Mouse (Mus musculus): ENCODE measurements around the gene Fam214b. TPM values are rescaled to one million over a fixed set of nuclear protein-coding genes. Genes with fewer than 3 reads are reported as not detected.

Gene Fam214b
- polyA plus RNA-seq, 1 experiment from 2014 or later, result 20.8 TPM

DNA sequence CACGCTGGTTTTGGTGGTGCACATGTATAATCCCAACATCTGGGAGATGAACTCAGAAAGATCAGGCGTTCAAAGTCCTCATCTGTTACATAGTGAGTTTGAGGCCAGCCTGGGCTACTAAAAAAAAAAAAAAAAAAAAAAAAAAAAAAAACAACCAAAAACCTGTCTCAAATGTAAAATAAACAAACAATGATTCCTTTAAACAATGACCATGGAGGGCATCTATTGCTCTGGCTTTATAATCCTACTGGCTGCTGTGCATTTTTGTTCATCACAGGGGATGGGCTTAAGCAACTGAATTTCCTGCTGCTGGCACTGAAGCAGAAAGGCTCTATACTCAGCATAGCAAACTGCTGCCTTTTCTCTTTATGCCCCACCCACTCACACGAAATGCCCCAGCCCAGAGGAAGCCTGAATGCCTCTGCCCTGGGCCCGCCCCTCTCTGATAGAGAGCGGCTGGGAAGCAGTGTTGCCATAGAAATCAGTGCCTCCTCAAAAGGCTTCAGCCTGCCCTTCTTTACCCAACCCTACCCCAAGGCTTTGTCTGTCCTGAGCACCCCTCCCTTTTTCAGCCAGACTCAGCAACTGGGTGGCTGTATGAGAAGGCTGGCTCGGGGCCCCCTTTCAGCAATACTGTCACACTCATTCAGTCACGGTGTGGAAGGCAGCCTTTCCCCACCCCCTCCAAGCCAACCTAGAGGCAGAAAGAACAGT is 2.2 kb downstream of the Fam214b start:
- H3K9ac ChIP-seq (ENCODE audit: low read depth, low read length), result peak overlapping the region; percentile 49; the same call in 1 of the 2 replicates
- no peaks in the 10 kb centered on the region for H3K9me3 ChIP-seq (ENCODE audit: control insufficient read depth, low read length)
- 13% methylated on average over 7 of the region's 7 CpGs for WGBS
- H3K27ac ChIP-seq (ENCODE audit: low read depth, low read length), result peak overlapping the region; percentile 87
- peak overlapping the region; percentile 45 for H3K4me2 ChIP-seq (replicated peaks; ENCODE audit: low read depth, low read length)
- H3K36me3 ChIP-seq (ENCODE audit: control insufficient read depth, insufficient read depth, low read length), result no peaks in the 10 kb centered on the region
- DNase-seq (ENCODE audit: low spot score) (peak; percentile 87), ATAC-seq (ENCODE audit: low FRiP score) (peak; percentile 77)
- H3K4me3 ChIP-seq (ENCODE audit: low read depth, low read length), result peak overlapping the region; percentile 49
- no peaks in the 10 kb centered on the region for H3K27me3 ChIP-seq (ENCODE audit: control insufficient read depth, insufficient read depth, low read length)
- peaks cover 5% of the 10 kb centered on the region; the same call in 1 of the 2 replicates for H3K4me1 ChIP-seq (replicated peaks; ENCODE audit: control insufficient read depth, insufficient read depth, low read length)

DNA sequence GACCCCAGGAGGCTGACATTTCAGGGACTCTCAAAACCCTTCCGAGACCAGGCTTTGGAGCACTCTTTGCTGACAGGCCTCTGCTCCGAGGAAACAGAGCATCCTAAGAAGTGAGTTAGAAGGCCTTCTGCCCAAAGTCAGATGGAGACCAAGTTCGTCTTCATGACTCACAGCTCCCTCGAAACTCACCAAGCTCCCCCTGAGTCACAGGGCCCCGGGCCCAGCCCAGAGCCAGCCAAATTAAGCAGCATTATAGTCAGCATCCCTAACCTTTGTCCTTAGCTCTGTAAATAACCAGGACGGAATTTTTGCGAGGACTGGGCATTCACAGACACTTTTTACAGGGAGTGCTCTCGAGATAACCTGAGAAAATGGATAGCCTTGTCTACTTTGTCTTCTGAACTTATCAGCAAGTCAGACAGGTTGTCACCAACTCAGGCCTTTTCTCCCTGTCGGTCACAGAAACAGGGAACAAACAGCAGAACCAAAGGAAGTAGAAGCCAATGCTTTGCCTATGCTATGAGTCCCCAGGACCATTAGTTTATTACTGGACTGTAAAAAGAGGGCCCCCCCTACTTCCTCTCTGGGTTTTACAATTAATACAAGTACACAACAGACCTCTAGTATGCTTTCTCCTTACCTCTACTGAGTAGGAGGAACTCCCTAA is 5.0 kb downstream of the Fam214b start:
- no peak overlapping the region for H3K4me3 ChIP-seq (ENCODE audit: low read depth, low read length)
- H3K4me1 ChIP-seq (replicated peaks; ENCODE audit: control insufficient read depth, insufficient read depth, low read length), result peaks cover 5% of the 10 kb centered on the region; the same call in 1 of the 2 replicates
- peaks cover 7% of the 10 kb centered on the region for H3K36me3 ChIP-seq (ENCODE audit: control insufficient read depth, insufficient read depth, low read length)
- H3K27me3 ChIP-seq (ENCODE audit: control insufficient read depth, insufficient read depth, low read length), result no peaks in the 10 kb centered on the region
- DNase-seq (ENCODE audit: low spot score) (no peak), ATAC-seq (ENCODE audit: low FRiP score) (no peak)
- 0 out of 2 replicates have a peak overlapping the region, but pooled peaks have one; percentile 37 for H3K27ac ChIP-seq (ENCODE audit: low read depth, low read length)
- H3K4me2 ChIP-seq (replicated peaks; ENCODE audit: low read depth, low read length), result no peak overlapping the region
- H3K9me3 ChIP-seq (ENCODE audit: control insufficient read depth, low read length), result no peaks in the 10 kb centered on the region
- WGBS, result 69% methylated on average over 9 of the region's 9 CpGs
- H3K9ac ChIP-seq (ENCODE audit: low read depth, low read length), result no peak overlapping the region

DNA sequence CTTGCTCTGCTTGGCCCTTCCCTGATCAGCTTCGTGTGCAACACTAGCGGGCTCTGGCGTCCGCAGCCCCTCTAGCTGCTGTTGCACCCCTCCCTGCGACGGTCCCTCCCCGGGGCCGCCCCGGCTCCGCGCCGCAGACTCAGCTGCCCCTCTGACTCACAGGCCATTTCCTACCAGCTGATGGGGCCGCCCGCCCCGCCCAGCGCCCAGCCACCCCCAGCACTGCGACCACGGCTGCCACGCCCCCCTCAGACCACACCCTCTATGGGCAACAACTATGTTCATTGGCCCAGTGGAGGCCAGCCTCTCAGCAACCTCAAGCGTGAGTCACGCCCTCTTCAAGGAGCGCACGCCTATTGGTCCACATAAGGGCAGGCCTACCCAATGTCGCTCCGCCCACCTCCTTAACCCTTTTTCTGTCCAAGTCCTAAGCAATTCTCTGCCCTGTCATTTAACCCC is 5.9 kb downstream of the Fam214b start:
- peak overlapping the region; percentile 57 for H3K4me3 ChIP-seq (ENCODE audit: low read depth, low read length)
- H3K27me3 ChIP-seq (ENCODE audit: control insufficient read depth, insufficient read depth, low read length), result no peaks in the 10 kb centered on the region
- peak overlapping the region; percentile 55 for H3K9ac ChIP-seq (ENCODE audit: low read depth, low read length)
- peak overlapping the region; percentile 72 for H3K27ac ChIP-seq (ENCODE audit: low read depth, low read length)
- ATAC-seq (ENCODE audit: low FRiP score) (peak; percentile 92), DNase-seq (ENCODE audit: low spot score) (peak; percentile 94)
- H3K4me1 ChIP-seq (replicated peaks; ENCODE audit: control insufficient read depth, insufficient read depth, low read length), result peaks cover 5% of the 10 kb centered on the region; the same call in 1 of the 2 replicates
- H3K4me2 ChIP-seq (replicated peaks; ENCODE audit: low read depth, low read length), result peak overlapping the region; percentile 64
- H3K36me3 ChIP-seq (ENCODE audit: control insufficient read depth, insufficient read depth, low read length), result peaks cover 7% of the 10 kb centered on the region
- under 1% methylated on average over 25 of the region's 25 CpGs for WGBS
- no peaks in the 10 kb centered on the region for H3K9me3 ChIP-seq (ENCODE audit: control insufficient read depth, low read length)

DNA sequence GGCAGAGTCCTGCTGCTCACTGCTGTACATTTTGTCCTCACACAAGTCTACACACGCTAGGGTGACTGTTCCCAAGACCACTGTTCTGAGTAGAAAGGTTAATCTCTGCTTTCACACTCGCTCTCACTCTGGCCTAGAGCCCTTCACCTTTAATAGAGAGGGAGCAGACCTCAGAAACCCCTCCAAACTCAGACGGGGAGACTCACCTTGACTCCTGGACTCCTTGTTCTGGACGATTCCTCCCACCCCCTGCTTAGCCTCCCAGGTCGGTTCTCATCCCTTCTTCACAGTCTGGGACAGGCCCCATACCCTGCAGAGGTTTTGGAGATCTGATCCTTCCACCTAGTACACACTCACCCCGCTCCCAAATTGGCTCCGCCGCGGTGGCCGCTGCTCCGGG is 6.4 kb downstream of the Fam214b start:
- H3K9ac ChIP-seq (ENCODE audit: low read depth, low read length), result peak overlapping the region; percentile 55
- H3K4me3 ChIP-seq (ENCODE audit: low read depth, low read length), result peak overlapping the region; percentile 57
- DNase-seq (ENCODE audit: low spot score) (no peak), ATAC-seq (ENCODE audit: low FRiP score) (no peak; the same call in 1 of the 2 replicates)
- peak overlapping the region; percentile 72 for H3K27ac ChIP-seq (ENCODE audit: low read depth, low read length)
- H3K36me3 ChIP-seq (ENCODE audit: control insufficient read depth, insufficient read depth, low read length), result peaks cover 7% of the 10 kb centered on the region
- no peaks in the 10 kb centered on the region for H3K27me3 ChIP-seq (ENCODE audit: control insufficient read depth, insufficient read depth, low read length)
- 4% methylated on average over 11 of the region's 11 CpGs for WGBS
- peaks cover 5% of the 10 kb centered on the region; the same call in 1 of the 2 replicates for H3K4me1 ChIP-seq (replicated peaks; ENCODE audit: control insufficient read depth, insufficient read depth, low read length)
- peak overlapping the region; percentile 64 for H3K4me2 ChIP-seq (replicated peaks; ENCODE audit: low read depth, low read length)
- no peaks in the 10 kb centered on the region for H3K9me3 ChIP-seq (ENCODE audit: control insufficient read depth, low read length)

DNA sequence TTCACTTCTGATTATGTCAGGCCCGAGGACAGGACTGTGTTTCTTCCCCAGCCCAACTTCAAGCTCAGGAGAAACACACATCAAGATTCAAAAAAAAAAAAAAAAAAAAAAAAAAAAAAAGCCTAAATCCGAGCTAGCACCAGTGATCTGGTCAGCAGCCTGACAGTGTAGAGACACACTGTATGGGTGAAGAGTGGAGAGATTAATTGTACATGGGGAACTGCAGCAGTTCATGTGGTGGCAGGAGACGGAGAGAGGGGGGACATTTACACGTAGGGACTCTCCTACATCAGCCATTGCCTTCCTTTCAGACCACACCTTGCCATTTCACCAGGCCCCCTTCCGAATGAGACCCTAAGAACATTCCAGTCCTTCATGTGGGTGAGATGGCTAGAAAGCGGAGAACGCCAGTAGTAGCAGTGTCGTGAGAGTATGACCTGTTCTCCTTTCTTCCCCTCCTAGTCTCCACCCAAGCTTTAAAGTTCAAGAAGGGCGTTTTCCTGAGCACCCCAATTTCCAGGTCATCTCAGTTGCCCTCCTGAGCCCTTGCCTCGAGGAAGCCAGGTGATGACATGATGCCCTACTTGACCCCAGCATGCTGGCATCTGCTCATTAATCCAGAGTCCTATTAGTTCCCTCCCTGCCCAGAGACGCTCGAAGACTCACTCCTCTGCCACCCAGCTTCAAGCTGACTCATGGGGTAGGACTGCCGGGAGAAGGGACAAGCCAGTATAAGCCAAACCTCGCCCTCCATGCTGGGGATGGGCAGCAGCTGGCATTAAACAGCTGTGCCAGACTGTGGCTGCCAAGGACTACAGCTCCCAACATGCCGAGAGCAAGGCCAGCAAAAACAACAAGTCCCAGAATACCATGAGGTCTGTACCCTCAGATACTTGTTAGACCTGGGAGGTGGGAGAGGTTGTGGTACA is 7.2 kb downstream of the Fam214b start:
- peak overlapping the region; percentile 64 for H3K4me2 ChIP-seq (replicated peaks; ENCODE audit: low read depth, low read length)
- 63% methylated on average over 15 of the region's 15 CpGs for WGBS
- no peaks in the 10 kb centered on the region for H3K27me3 ChIP-seq (ENCODE audit: control insufficient read depth, insufficient read depth, low read length)
- peaks cover 7% of the 10 kb centered on the region for H3K36me3 ChIP-seq (ENCODE audit: control insufficient read depth, insufficient read depth, low read length)
- H3K9me3 ChIP-seq (ENCODE audit: control insufficient read depth, low read length), result no peaks in the 10 kb centered on the region
- ATAC-seq (ENCODE audit: low FRiP score) (no peak), DNase-seq (ENCODE audit: low spot score) (no peak)
- H3K9ac ChIP-seq (ENCODE audit: low read depth, low read length), result peak overlapping the region; percentile 55; the same call in 1 of the 2 replicates
- H3K27ac ChIP-seq (ENCODE audit: low read depth, low read length), result no peak overlapping the region
- peaks cover 5% of the 10 kb centered on the region; the same call in 1 of the 2 replicates for H3K4me1 ChIP-seq (replicated peaks; ENCODE audit: control insufficient read depth, insufficient read depth, low read length)
- H3K4me3 ChIP-seq (ENCODE audit: low read depth, low read length), result peak overlapping the region; percentile 57

DNA sequence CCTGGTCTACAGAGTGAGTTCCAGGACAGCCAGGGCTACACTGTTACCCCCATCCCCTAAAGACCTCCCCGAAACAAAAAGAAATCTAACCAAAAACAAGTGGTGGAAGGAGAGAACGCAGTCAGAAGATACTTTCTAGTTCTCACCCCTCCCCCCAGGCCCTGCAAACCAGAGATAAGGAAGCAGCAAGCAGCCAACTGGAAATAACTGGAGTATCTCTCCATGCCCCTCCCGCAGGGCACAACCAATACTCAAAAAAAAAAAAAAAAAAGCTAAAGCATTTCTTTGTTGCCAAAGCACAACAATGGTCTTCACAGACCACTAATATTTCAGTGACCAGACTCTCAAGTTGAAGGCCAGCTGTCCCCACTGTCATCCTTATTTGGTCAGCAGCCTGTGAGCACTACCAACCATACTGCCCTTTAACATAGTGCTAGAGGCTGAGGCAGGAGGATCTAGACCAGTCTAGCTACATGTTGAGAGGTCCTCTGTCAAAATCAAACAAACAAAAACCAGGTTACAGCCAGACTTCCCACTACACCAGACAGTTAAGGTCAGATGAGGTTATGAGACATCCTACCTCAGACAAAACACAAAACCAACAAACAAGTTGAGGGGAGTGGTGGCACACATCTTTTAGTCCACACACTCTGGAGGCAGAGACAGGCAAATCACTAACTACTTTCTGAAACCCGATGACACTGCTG is 8.0 kb downstream of the Fam214b start:
- peaks cover 2% of the 10 kb centered on the region; the same call in 1 of the 2 replicates for H3K4me1 ChIP-seq (replicated peaks; ENCODE audit: control insufficient read depth, insufficient read depth, low read length)
- H3K4me2 ChIP-seq (replicated peaks; ENCODE audit: low read depth, low read length), result no peak overlapping the region
- H3K9me3 ChIP-seq (ENCODE audit: control insufficient read depth, low read length), result no peaks in the 10 kb centered on the region
- no peak overlapping the region for H3K9ac ChIP-seq (ENCODE audit: low read depth, low read length)
- DNase-seq (ENCODE audit: low spot score) (no peak), ATAC-seq (ENCODE audit: low FRiP score) (no peak)
- H3K27ac ChIP-seq (ENCODE audit: low read depth, low read length), result no peak overlapping the region
- no peaks in the 10 kb centered on the region for H3K27me3 ChIP-seq (ENCODE audit: control insufficient read depth, insufficient read depth, low read length)
- H3K4me3 ChIP-seq (ENCODE audit: low read depth, low read length), result no peak overlapping the region
- H3K36me3 ChIP-seq (ENCODE audit: control insufficient read depth, insufficient read depth, low read length), result peaks cover 10% of the 10 kb centered on the region
- WGBS, result 72% methylated on average over 4 of the region's 4 CpGs

DNA sequence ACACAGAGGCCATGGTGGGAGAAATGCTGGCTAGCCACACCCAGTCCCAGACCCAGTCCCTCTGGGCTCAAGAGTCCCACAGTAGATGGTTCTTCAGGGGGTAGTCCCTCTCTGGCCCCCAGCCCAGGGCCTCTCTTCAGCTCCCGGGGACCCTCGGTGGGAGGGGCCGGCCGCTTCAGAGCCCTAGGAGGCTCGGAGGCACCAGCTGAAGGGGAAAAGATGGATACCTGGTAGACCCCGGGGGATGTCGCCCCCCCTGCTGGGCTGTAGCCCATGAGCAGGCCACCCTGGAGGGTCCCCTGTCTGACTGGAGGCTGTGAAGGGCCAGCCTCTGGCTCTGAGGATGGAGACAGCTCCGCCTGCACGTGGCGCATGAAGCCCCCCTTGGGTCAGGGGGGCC is 9.7 kb downstream of the Fam214b start:
- Histone ChIP-seq H3K27me3 (ENCODE audit: control insufficient read depth, insufficient read depth, low read length) (no peaks in the 10 kb centered on the region), H3K36me3 (ENCODE audit: control insufficient read depth, insufficient read depth, low read length) (peaks cover 10% of the 10 kb centered on the region), H3K4me2 (replicated peaks; ENCODE audit: low read depth, low read length) (no peak overlapping the region), H3K4me1 (replicated peaks; ENCODE audit: control insufficient read depth, insufficient read depth, low read length) (peaks cover 2% of the 10 kb centered on the region; the same call in 1 of the 2 replicates), H3K9me3 (ENCODE audit: control insufficient read depth, low read length) (no peaks in the 10 kb centered on the region), H3K9ac (ENCODE audit: low read depth, low read length) (no peak overlapping the region), H3K4me3 (ENCODE audit: low read depth, low read length) (no peak overlapping the region), H3K27ac (ENCODE audit: low read depth, low read length) (no peak overlapping the region)
- 89% methylated on average over 10 of the region's 10 CpGs for WGBS
- DNase-seq (ENCODE audit: low spot score) (no peak), ATAC-seq (ENCODE audit: low FRiP score) (no peak)

DNA sequence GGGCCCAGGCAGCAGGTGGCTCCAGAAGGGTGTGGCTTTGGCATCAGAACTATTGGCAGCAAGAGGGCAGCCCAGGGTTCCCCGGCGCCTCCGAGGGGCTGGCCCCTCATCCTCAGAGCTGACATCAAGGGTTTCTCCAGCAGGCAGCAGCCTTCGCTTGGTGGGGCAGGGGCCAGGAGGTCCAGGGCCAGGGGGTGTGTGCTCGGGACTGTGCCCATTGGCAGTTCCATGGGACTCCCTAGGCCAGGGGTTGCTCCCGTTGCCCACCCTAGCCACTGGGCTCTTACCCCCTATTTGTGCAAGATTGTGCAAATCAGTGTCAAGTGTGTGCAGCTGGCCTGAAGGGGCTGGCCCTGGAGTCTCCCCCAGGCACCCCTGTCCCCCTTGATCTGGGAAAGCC is 10.2 kb downstream of the Fam214b start:
- Histone ChIP-seq H3K9me3 (ENCODE audit: control insufficient read depth, low read length) (no peaks in the 10 kb centered on the region), H3K4me2 (replicated peaks; ENCODE audit: low read depth, low read length) (no peak overlapping the region), H3K4me3 (ENCODE audit: low read depth, low read length) (no peak overlapping the region), H3K27ac (ENCODE audit: low read depth, low read length) (no peak overlapping the region), H3K4me1 (replicated peaks; ENCODE audit: control insufficient read depth, insufficient read depth, low read length) (peaks cover 2% of the 10 kb centered on the region; the same call in 1 of the 2 replicates), H3K9ac (ENCODE audit: low read depth, low read length) (no peak overlapping the region), H3K27me3 (ENCODE audit: control insufficient read depth, insufficient read depth, low read length) (no peaks in the 10 kb centered on the region), H3K36me3 (ENCODE audit: control insufficient read depth, insufficient read depth, low read length) (peaks cover 10% of the 10 kb centered on the region)
- no peak for ATAC-seq (ENCODE audit: low FRiP score)
- DNase-seq (ENCODE audit: low spot score), result no peak
- whole genome bisulfite sequencing, result 85% methylated on average over 6 of the region's 6 CpGs

Data from hindbrain, embryonic 11.5 days (tissue).